9 mouse cellular contexts compared by ENCODE assay signal in genomic region chr11:109873161-109873775, GRCm38 (mm10). TPM values are rescaled to one million over a fixed set of nuclear protein-coding genes. Genes with fewer than 3 reads are reported as not detected.
A peak's percentile ranks its signal among the peaks of the same experiment; 100 is the strongest.
DNase-seq lines count a peak whose midpoint lies in the region; ATAC-seq lines count a peak whose summit lies in the region.
"Had no signal": no experiment of that assay in that cellular context is flagged by ENCODE, and none has a peak within 500 bp of the region (broad histone marks: within the 10 kb centered on the region; RNA-seq: fewer than 3 reads in every experiment).

No protein-coding gene starts in this region.

- no peak for ATAC-seq in embryonic facial prominence, embryonic 11.5 days (replicated peaks; ENCODE audit: insufficient number of reproducible peaks, low FRiP score, low TSS enrichment, low read depth)
- no peak for ATAC-seq in midbrain, embryonic 14.5 days (ENCODE audit: low FRiP score, low TSS enrichment)
- no peak for ATAC-seq in midbrain, embryonic 16.5 days

- no peak overlapping the region for H3K4me2 ChIP-seq in embryonic facial prominence, embryonic 11.5 days (ENCODE audit: low read depth, low read length)
- H3K4me2 ChIP-seq in midbrain, embryonic 14.5 days (ENCODE audit: low read length): no peak overlapping the region
- H3K4me2 ChIP-seq in midbrain, embryonic 16.5 days (ENCODE audit: low read length): no peak overlapping the region
- H3K4me2 ChIP-seq: hindbrain, embryonic 15.5 days had no signal

- no peaks in the 10 kb centered on the region for H3K4me1 ChIP-seq in embryonic facial prominence, embryonic 11.5 days (ENCODE audit: control insufficient read depth, insufficient read depth, low read length)
- H3K4me1 ChIP-seq in embryonic facial prominence, embryonic 10.5 days: peaks cover 6% of the 10 kb centered on the region; the same call in 1 of the 2 replicates
- no peaks in the 10 kb centered on the region for H3K4me1 ChIP-seq in midbrain, embryonic 14.5 days (ENCODE audit: control insufficient read depth, insufficient read depth, low read length)
- no peaks in the 10 kb centered on the region for H3K4me1 ChIP-seq in midbrain, embryonic 16.5 days (ENCODE audit: control insufficient read depth, insufficient read depth, low read length)
- H3K4me1 ChIP-seq: hindbrain, embryonic 15.5 days had no signal

- H3K27me3 ChIP-seq in embryonic facial prominence, embryonic 11.5 days (ENCODE audit: control insufficient read depth, insufficient read depth, low read length): no peaks in the 10 kb centered on the region
- H3K27me3 ChIP-seq in embryonic facial prominence, embryonic 10.5 days (replicated peaks; ENCODE audit: low read depth, poor library complexity, severe bottlenecking): no peaks in the 10 kb centered on the region
- H3K27me3 ChIP-seq in midbrain, embryonic 14.5 days (ENCODE audit: control insufficient read depth, insufficient read depth, low read length): no peaks in the 10 kb centered on the region
- H3K27me3 ChIP-seq in midbrain, embryonic 16.5 days (ENCODE audit: control insufficient read depth, insufficient read depth, low read depth, low read length): no peaks in the 10 kb centered on the region
- H3K27me3 ChIP-seq: hindbrain, embryonic 15.5 days had no signal

- intact Hi-C loops in gastrocnemius, postnatal 36 days (cut with DNase I): loop anchor here (2.0 kb wide), 1 partner anchor 398 kb away; no protein-coding TSS in a partner anchor

- peak; percentile 77 for DNase-seq in embryonic facial prominence, embryonic 11.5 days (ENCODE audit: low spot score)
- DNase-seq in embryonic facial prominence, embryonic 10.5 days (ENCODE audit: low spot score): no peak
- peak; percentile 86 for DNase-seq in midbrain, embryonic 14.5 days
- peak; percentile 73 for DNase-seq in embryo, embryonic 11 days
- peak; percentile 66 for DNase-seq in lung, postnatal 36 days
- DNase-seq in spleen, postnatal 14 days (ENCODE audit: low spot score in 2 of 2): no peak
- DNase-seq in gastrocnemius, postnatal 36 days: no peak

- no peak overlapping the region for H3K27ac ChIP-seq in embryonic facial prominence, embryonic 11.5 days (replicated peaks; ENCODE audit: low read depth, low read length)
- no peak overlapping the region for H3K27ac ChIP-seq in embryonic facial prominence, embryonic 10.5 days (replicated peaks)
- H3K27ac ChIP-seq in midbrain, embryonic 14.5 days (replicated peaks; ENCODE audit: low read depth, low read length): no peak overlapping the region
- H3K27ac ChIP-seq in midbrain, embryonic 16.5 days (ENCODE audit: low read length): no peak overlapping the region
- H3K27ac ChIP-seq: hindbrain, embryonic 15.5 days had no signal

- no peaks in the 10 kb centered on the region for H3K36me3 ChIP-seq in embryonic facial prominence, embryonic 11.5 days (replicated peaks; ENCODE audit: control insufficient read depth, insufficient read depth, low read depth, low read length)
- H3K36me3 ChIP-seq in embryonic facial prominence, embryonic 10.5 days (replicated peaks): no peaks in the 10 kb centered on the region
- H3K36me3 ChIP-seq in midbrain, embryonic 14.5 days (ENCODE audit: control insufficient read depth, insufficient read depth, low read length): no peaks in the 10 kb centered on the region
- no peaks in the 10 kb centered on the region for H3K36me3 ChIP-seq in midbrain, embryonic 16.5 days (ENCODE audit: control insufficient read depth, insufficient read depth, low read length)
- H3K36me3 ChIP-seq: hindbrain, embryonic 15.5 days had no signal

- no peak overlapping the region for H3K9ac ChIP-seq in embryonic facial prominence, embryonic 11.5 days (replicated peaks; ENCODE audit: low read length)
- no peak overlapping the region for H3K9ac ChIP-seq in midbrain, embryonic 14.5 days (replicated peaks; ENCODE audit: low read length)
- H3K9ac ChIP-seq in midbrain, embryonic 16.5 days (ENCODE audit: low read depth, low read length): no peak overlapping the region
- H3K9ac ChIP-seq: hindbrain, embryonic 15.5 days had no signal

- H3K4me3 ChIP-seq in embryonic facial prominence, embryonic 11.5 days (ENCODE audit: low read depth, low read length): no peak overlapping the region
- no peak overlapping the region for H3K4me3 ChIP-seq in embryonic facial prominence, embryonic 10.5 days
- no peak overlapping the region for H3K4me3 ChIP-seq in midbrain, embryonic 14.5 days (replicated peaks; ENCODE audit: low read depth, low read length)
- no peak overlapping the region for H3K4me3 ChIP-seq in midbrain, embryonic 16.5 days (ENCODE audit: low read depth, low read length)
- H3K4me3 ChIP-seq: hindbrain, embryonic 15.5 days had no signal

- WGBS in embryonic facial prominence, embryonic 11.5 days: 48% methylated on average over 9 of the region's 9 CpGs
- 52% methylated on average over 9 of the region's 9 CpGs for WGBS in embryonic facial prominence, embryonic 10.5 days
- WGBS in midbrain, embryonic 14.5 days: 52% methylated on average over 9 of the region's 9 CpGs
- WGBS in midbrain, embryonic 16.5 days: 53% methylated on average over 9 of the region's 9 CpGs

- no peaks in the 10 kb centered on the region for H3K9me3 ChIP-seq in embryonic facial prominence, embryonic 11.5 days (replicated peaks; ENCODE audit: control insufficient read depth, low read length)
- 0 out of 2 replicates have a peak, but pooled peaks cover 4% of the 10 kb centered on the region for H3K9me3 ChIP-seq in embryonic facial prominence, embryonic 10.5 days
- H3K9me3 ChIP-seq in midbrain, embryonic 14.5 days (ENCODE audit: control insufficient read depth, low read length): no peaks in the 10 kb centered on the region
- H3K9me3 ChIP-seq in midbrain, embryonic 16.5 days (replicated peaks; ENCODE audit: control insufficient read depth, low read length, poor library complexity, severe bottlenecking): no peaks in the 10 kb centered on the region
- H3K9me3 ChIP-seq: hindbrain, embryonic 15.5 days had no signal

RNA-seq across cellular contexts. Expression of gene 1700012B07Rik, which starts 45.4 kb away (rescaled TPM):
- not detected in 2 replicates for polyA plus RNA-seq in embryonic facial prominence, embryonic 11.5 days (2014; fragmentation: Nextera tagmentation; extraction: Ambion mirVana)
- polyA plus RNA-seq in embryonic facial prominence, embryonic 10.5 days (2016; fragmentation: Nextera tagmentation; extraction: Ambion mirVana): not detected in 2 replicates
- not detected in 2 replicates for polyA plus RNA-seq in midbrain, embryonic 14.5 days (2014; fragmentation: Nextera tagmentation; extraction: Ambion mirVana)
- polyA plus RNA-seq in midbrain, embryonic 16.5 days (2015; fragmentation: Nextera tagmentation; extraction: Ambion mirVana): not detected in 2 replicates
- total RNA-seq in gastrocnemius, postnatal 36 days (2021): not detected
- polyA plus RNA-seq: hindbrain, embryonic 15.5 days had no signal

Comparison
In these comparisons a context has a peak if more than half of its experiments do, and no peak if none do; other contexts are left out.
1. DNase-seq: peak in embryonic facial prominence, embryonic 11.5 days (single experiment), midbrain, embryonic 14.5 days (single experiment), embryo, embryonic 11 days (single experiment) and lung, postnatal 36 days (single experiment); none in embryonic facial prominence, embryonic 10.5 days (single experiment), spleen, postnatal 14 days (0 of 2) and gastrocnemius, postnatal 36 days (0 of 2).